ENCODE assay signal across 8 mouse cellular contexts in the genomic region with DNA sequence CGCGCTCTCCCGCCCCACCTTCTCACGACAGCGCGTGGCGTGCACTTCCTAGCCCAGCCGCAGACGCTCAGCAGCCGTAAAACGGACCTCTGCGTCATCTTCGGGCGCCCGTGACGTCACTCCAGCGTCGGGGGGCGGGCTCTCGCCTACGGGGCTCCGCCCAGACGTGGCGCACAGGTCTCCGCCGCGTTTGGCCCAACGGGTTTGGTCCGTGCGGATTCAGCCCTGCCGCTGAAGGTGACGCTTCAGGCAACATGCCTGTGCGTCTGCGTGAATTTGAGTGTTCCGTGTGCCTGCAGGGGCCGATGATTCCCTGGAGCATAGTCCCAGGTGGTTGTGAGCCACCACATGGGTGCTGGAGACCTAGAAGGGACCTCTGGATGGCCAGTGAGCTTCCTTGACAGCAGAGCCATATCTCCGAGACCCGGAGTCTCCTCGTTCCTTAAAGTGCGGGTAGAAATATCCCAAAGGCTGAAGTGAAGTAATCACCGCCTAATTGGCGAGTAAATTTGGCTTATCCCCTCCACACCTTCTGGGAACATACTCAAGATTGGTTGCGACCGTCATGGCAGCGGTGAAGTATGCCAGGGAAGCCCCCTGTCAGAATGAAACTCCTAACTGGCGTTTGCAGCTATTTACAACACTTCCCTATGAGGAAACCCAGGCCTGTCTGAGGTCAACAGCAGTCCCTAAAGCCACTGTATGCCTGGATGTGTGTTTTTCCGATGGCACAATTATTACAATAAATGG. TPM values are rescaled to one million over a fixed set of nuclear protein-coding genes. Genes with fewer than 3 reads are reported as not detected.
A peak's percentile ranks its signal among the peaks of the same experiment; 100 is the strongest.
DNase-seq lines count a peak whose midpoint lies in the region; ATAC-seq and TF ChIP-seq lines count a peak whose summit lies in the region.

Aasdh (minus strand) TSS at position 110 of the 750 bp plus-strand sequence.

- peaks cover 21% of the 10 kb centered on the region for H3K36me3 ChIP-seq in E14TG2a.4 (ENCODE audit: insufficient read depth, low read length)
- H3K36me3 ChIP-seq in forebrain, embryonic 12.5 days (replicated peaks): no peaks in the 10 kb centered on the region
- 0 out of 2 replicates have a peak, but pooled peaks cover 1% of the 10 kb centered on the region for H3K36me3 ChIP-seq in heart, postnatal 0 days (replicated peaks; ENCODE audit: control insufficient read depth, insufficient read depth, low read length)
- no peaks in the 10 kb centered on the region for H3K36me3 ChIP-seq in liver, embryonic 16.5 days (ENCODE audit: control insufficient read depth, insufficient read depth)
- H3K36me3 ChIP-seq in neural tube, embryonic 13.5 days: no peaks in the 10 kb centered on the region
- no peaks in the 10 kb centered on the region for H3K36me3 ChIP-seq in testis, adult 2 months (ENCODE audit: control insufficient read depth, insufficient read depth, low read length)

- no peaks in the 10 kb centered on the region for H3K27me3 ChIP-seq in E14TG2a.4 (ENCODE audit: insufficient read depth, low read length)
- H3K27me3 ChIP-seq in forebrain, embryonic 12.5 days: no peaks in the 10 kb centered on the region
- H3K27me3 ChIP-seq in heart, postnatal 0 days (ENCODE audit: control insufficient read depth, insufficient read depth, low read length): no peaks in the 10 kb centered on the region
- H3K27me3 ChIP-seq in liver, embryonic 16.5 days (ENCODE audit: control insufficient read depth, insufficient read depth, low read depth, low read length): no peaks in the 10 kb centered on the region
- H3K27me3 ChIP-seq in neural tube, embryonic 13.5 days: no peaks in the 10 kb centered on the region
- H3K27me3 ChIP-seq in testis, adult 2 months (ENCODE audit: control insufficient read depth, insufficient read depth, low read length): no peaks in the 10 kb centered on the region

- DNase-seq in c-Kit-positive CD71-positive TER-119-positive erythroid progenitor cells, embryonic 14.5 days (ENCODE audit: low spot score): peak; percentile 96
- peak; percentile 89 for DNase-seq in heart, postnatal 0 days (ENCODE audit: low spot score)
- peak; percentile 98 to 99 for DNase-seq in kidney, postnatal 4 days

- peak; percentile 99 for ATAC-seq in forebrain, embryonic 12.5 days (ENCODE audit: low FRiP score)
- ATAC-seq in heart, postnatal 0 days (ENCODE audit: insufficient read depth, low read depth): peak; percentile 99
- peak; percentile 97 for ATAC-seq in liver, embryonic 16.5 days (ENCODE audit: low read depth)
- ATAC-seq in neural tube, embryonic 13.5 days (ENCODE audit: low read depth): peak; percentile 99

- TF ChIP-seq POLR2A in testis, adult 2 months (IDR thresholded peaks at IDR 0.05; ENCODE audit: control insufficient read depth, low read depth, low read length): peak; percentile 100

- WGBS in forebrain, embryonic 12.5 days: under 1% methylated on average over 47 of the region's 47 CpGs
- under 1% methylated on average over 47 of the region's 47 CpGs for WGBS in heart, postnatal 0 days
- under 1% methylated on average over 47 of the region's 47 CpGs for WGBS in liver, embryonic 16.5 days (ENCODE audit: insufficient replicate concordance)
- WGBS in neural tube, embryonic 13.5 days: under 1% methylated on average over 47 of the region's 47 CpGs

- peak within 1 kb of the TSS; percentile 64 for H3K4me2 ChIP-seq in forebrain, embryonic 12.5 days
- H3K4me2 ChIP-seq in heart, postnatal 0 days (ENCODE audit: low read depth, low read length): peak within 1 kb of the TSS; percentile 93
- peak within 1 kb of the TSS; percentile 88 for H3K4me2 ChIP-seq in liver, embryonic 16.5 days (ENCODE audit: low read depth, low read length)
- H3K4me2 ChIP-seq in neural tube, embryonic 13.5 days: peak within 1 kb of the TSS; percentile 79

- peak within 1 kb of the TSS; percentile 80 for H3K9ac ChIP-seq in forebrain, embryonic 12.5 days
- peak within 1 kb of the TSS; percentile 87 for H3K9ac ChIP-seq in heart, postnatal 0 days (replicated peaks; ENCODE audit: low read depth, low read length)
- H3K9ac ChIP-seq in liver, embryonic 16.5 days (ENCODE audit: low read depth, low read length): peak within 1 kb of the TSS; percentile 96
- peak within 1 kb of the TSS; percentile 87 for H3K9ac ChIP-seq in neural tube, embryonic 13.5 days

- H3K4me1 ChIP-seq in E14TG2a.4 (replicated peaks; ENCODE audit: low read depth, low read length): peaks cover 52% of the 10 kb centered on the region
- 0 out of 2 replicates have a peak, but pooled peaks cover 7% of the 10 kb centered on the region for H3K4me1 ChIP-seq in forebrain, embryonic 12.5 days
- no peaks in the 10 kb centered on the region; the same call in 1 of the 2 replicates for H3K4me1 ChIP-seq in heart, postnatal 0 days (ENCODE audit: control insufficient read depth, insufficient read depth)
- H3K4me1 ChIP-seq in liver, embryonic 16.5 days (ENCODE audit: control insufficient read depth, low read depth, low read length): peaks cover 12% of the 10 kb centered on the region
- H3K4me1 ChIP-seq in neural tube, embryonic 13.5 days (replicated peaks): peaks cover 14% of the 10 kb centered on the region
- H3K4me1 ChIP-seq in testis, adult 2 months (ENCODE audit: control insufficient read depth, insufficient read depth, low read length): peaks cover 2% of the 10 kb centered on the region; the same call in 1 of the 2 replicates

- TF ChIP-seq CTCF in E14TG2a.4 (conservative IDR thresholded peaks at IDR 0.05; ENCODE audit: low read length): no peak
- no peak for TF ChIP-seq CTCF in heart, postnatal 0 days (IDR thresholded peaks at IDR 0.05; ENCODE audit: low read depth)
- 0 out of 2 replicates have a peak, but pooled peaks have one; percentile 22 for TF ChIP-seq CTCF in testis, adult 2 months (IDR thresholded peaks at IDR 0.05; ENCODE audit: control insufficient read depth, insufficient read depth, insufficient replicate concordance, low read depth, low read length)

- peak within 1 kb of the TSS; percentile 95 for H3K4me3 ChIP-seq in E14TG2a.4 (replicated peaks; ENCODE audit: low read length)
- peak within 1 kb of the TSS; percentile 71 for H3K4me3 ChIP-seq in forebrain, embryonic 12.5 days (replicated peaks)
- peak within 1 kb of the TSS; percentile 79 for H3K4me3 ChIP-seq in heart, postnatal 0 days (ENCODE audit: low read depth, low read length)
- peak within 1 kb of the TSS; percentile 92 for H3K4me3 ChIP-seq in liver, embryonic 16.5 days (ENCODE audit: low read depth, low read length)
- peak within 1 kb of the TSS; percentile 74 for H3K4me3 ChIP-seq in neural tube, embryonic 13.5 days
- H3K4me3 ChIP-seq in testis, adult 2 months (ENCODE audit: control insufficient read depth, low read depth, low read length): peak within 1 kb of the TSS; percentile 99

- H3K27ac ChIP-seq in forebrain, embryonic 12.5 days: peak within 1 kb of the TSS; percentile 84
- peak within 1 kb of the TSS; percentile 96 for H3K27ac ChIP-seq in heart, postnatal 0 days (ENCODE audit: low read depth)
- peak within 1 kb of the TSS; percentile 93 for H3K27ac ChIP-seq in liver, embryonic 16.5 days (ENCODE audit: low read length)
- peak within 1 kb of the TSS; percentile 91 for H3K27ac ChIP-seq in neural tube, embryonic 13.5 days (replicated peaks)
- H3K27ac ChIP-seq in testis, adult 2 months (ENCODE audit: control insufficient read depth, insufficient read depth, low read depth, low read length): peak within 1 kb of the TSS; percentile 98

- TF ChIP-seq EP300 in heart, postnatal 0 days (IDR thresholded peaks at IDR 0.05; ENCODE audit: low read depth): peak; percentile 54

- H3K9me3 ChIP-seq in E14TG2a.4 (ENCODE audit: low read length): no peaks in the 10 kb centered on the region
- no peaks in the 10 kb centered on the region for H3K9me3 ChIP-seq in forebrain, embryonic 12.5 days
- H3K9me3 ChIP-seq in heart, postnatal 0 days (replicated peaks; ENCODE audit: control insufficient read depth, low read length): no peaks in the 10 kb centered on the region
- no peaks in the 10 kb centered on the region for H3K9me3 ChIP-seq in liver, embryonic 16.5 days (replicated peaks; ENCODE audit: control insufficient read depth, low read length)
- H3K9me3 ChIP-seq in neural tube, embryonic 13.5 days: no peaks in the 10 kb centered on the region

RNA-seq across cellular contexts. Expression of gene Aasdh, which starts in this region (rescaled TPM):
- 20.5 and 22.5 TPM in 2 replicates for polyA plus RNA-seq in forebrain, embryonic 12.5 days (2016; fragmentation: Nextera tagmentation; extraction: Ambion mirVana)
- total RNA-seq in heart, postnatal 0 days (2014; rRNA removed; ENCODE audit: low replicate concordance): 12.1 and 16.4 TPM in 2 replicates
- 8.7 and 9.6 TPM in 2 replicates for polyA plus RNA-seq in heart, postnatal 0 days (2015; fragmentation: Nextera tagmentation; extraction: Ambion mirVana)
- 5.8 and 6.1 TPM in 2 replicates for polyA plus RNA-seq in liver, embryonic 16.5 days (2015; fragmentation: Nextera tagmentation; extraction: Ambion mirVana)
- polyA plus RNA-seq in neural tube, embryonic 13.5 days (2015; fragmentation: Nextera tagmentation; extraction: Ambion mirVana): 18.3 and 21.6 TPM in 2 replicates
- polyA plus RNA-seq in testis, adult 2 months (2012; rRNA removed): 12.5 and 15.8 TPM in 2 replicates

Comparison
In these comparisons a context has a peak if more than half of its experiments do, and no peak if none do; other contexts are left out.
1. Peak in every context shown above with its lines: DNase-seq, ATAC-seq, H3K4me3 ChIP-seq and H3K27ac ChIP-seq.